Mouse (Mus musculus) embryo, embryonic 10.5 days (tissue): ENCODE data around the gene Nsdhl.

Experiments
- DNase-seq: peaks from one replicate; pipeline ENCODE4 v3.0.0-alpha.2; 2015; ENCODE audit warnings: low spot score

The Nsdhl gene

GRCm38 (mm10) chrX:72917884-72918681 lies at the start of gene Nsdhl, which contains the start of gene Cetn2:
Gene Nsdhl, plus strand, starts transcription at chrX:72918557.
Gene Cetn2, minus strand, starts transcription at chrX:72918411.
- peak; percentile 93 for DNase-seq

GRCm38 (mm10) chrX:72895388-72896054 lies 22.8 kb upstream of the Nsdhl start:
- DNase-seq: peak; percentile 51

- DNase-seq: no peak
Observed at GRCm38 (mm10) chrX:72896055-72896437, 22.3 kb upstream of the Nsdhl start.

- DNase-seq: peak; percentile 6
Observed at GRCm38 (mm10) chrX:72902530-72902929, 15.8 kb upstream of the Nsdhl start.

GRCm38 (mm10) chrX:72907619-72908403 lies 10.5 kb upstream of the Nsdhl start:
- DNase-seq: no peak

GRCm38 (mm10) chrX:72908404-72908741 lies 10.0 kb upstream of the Nsdhl start:
- DNase-seq: peak; percentile 68

GRCm38 (mm10) chrX:72911611-72912010 lies 6.7 kb upstream of the Nsdhl start:
- no peak for DNase-seq

- peak; percentile 1 for DNase-seq
Observed at GRCm38 (mm10) chrX:72918682-72919059, 314 bp downstream of the Nsdhl start.

- no peak for DNase-seq
Observed at GRCm38 (mm10) chrX:72921391-72921790, 3.0 kb downstream of the Nsdhl start.

GRCm38 (mm10) chrX:72953464-72953863 lies 35.1 kb downstream of the Nsdhl start:
- no peak for DNase-seq

- DNase-seq: no peak
Observed at GRCm38 (mm10) chrX:72956486-72956885, 38.1 kb downstream of the Nsdhl start.

- DNase-seq: peak; percentile 2
Observed at GRCm38 (mm10) chrX:72960431-72960830, 42.1 kb downstream of the Nsdhl start.

GRCm38 (mm10) chrX:72961511-72961910 lies 43.2 kb downstream of the Nsdhl start:
- DNase-seq: no peak

- no peak for DNase-seq
Observed at GRCm38 (mm10) chrX:72962743-72963142, 44.4 kb downstream of the Nsdhl start.

- DNase-seq: no peak
Observed at GRCm38 (mm10) chrX:72982831-72983230, 64.5 kb downstream of the Nsdhl start.

- DNase-seq: no peak
Observed at GRCm38 (mm10) chrX:72985607-72986006, 67.2 kb downstream of the Nsdhl start.

GRCm38 (mm10) chrX:72986841-72987519 lies 68.6 kb downstream of the Nsdhl start, which contains the start of gene Zfp185:
Gene Zfp185, plus strand, starts transcription at chrX:72987339.
- DNase-seq: peak; percentile 64

- DNase-seq: no peak
Observed at GRCm38 (mm10) chrX:72987520-72987905, 69.2 kb downstream of the Nsdhl start.

- no peak for DNase-seq
Observed at GRCm38 (mm10) chrX:72988431-72988830, 70.1 kb downstream of the Nsdhl start.

- no peak for DNase-seq
Observed at GRCm38 (mm10) chrX:72990581-72990980, 72.2 kb downstream of the Nsdhl start.

- no peak for DNase-seq
Observed at GRCm38 (mm10) chrX:72992291-72992919, 74.0 kb downstream of the Nsdhl start.

- no peak for DNase-seq
Observed at GRCm38 (mm10) chrX:72995542-72995941, 77.2 kb downstream of the Nsdhl start.
